Mouse (Mus musculus) heart, embryonic 14.5 days (tissue): ENCODE data around the gene Vars2. TPM values are rescaled to one million over a fixed set of nuclear protein-coding genes. Genes with fewer than 3 reads are reported as not detected.

ENCODE experiments used
- ATAC-seq: fragments of 200-750 bp; cut with Nextera tagmentation; 2 replicates; pipeline ENCODE4 v1.8.0; 2017; ENCODE audit warnings: low read depth, moderate TSS enrichment; ENCODE audit not compliant: insufficient number of reproducible peaks, insufficient read depth, low FRiP score
- H3K27ac ChIP-seq, 2 experiments: fragments of 200-500 bp in 1 of 2; fragments of 300-500 bp in 1 of 2; sonication (generic) in 1 of 2; replicated peaks in 1 of 2; 2 replicates each; pipeline ENCODE4 v1.5.1; 2012 to 2014; ENCODE audit warnings: low read depth in 2 of 2, low read length in 2 of 2, control low read depth in 1 of 2, mild to moderate bottlenecking in 1 of 2, mixed read lengths in 1 of 2; ENCODE audit not compliant: control insufficient read depth in 1 of 2, insufficient read depth in 1 of 2
- H3K27me3 ChIP-seq: fragments of 300-500 bp; sonication (generic); 2 replicates; pipeline ENCODE4 v1.6.1; 2014; ENCODE audit warnings: mild to moderate bottlenecking, low read length, control low read depth; ENCODE audit not compliant: control insufficient read depth, insufficient read depth
- H3K36me3 ChIP-seq: fragments of 300-500 bp; sonication (generic); 2 replicates; pipeline ENCODE4 v1.6.1; 2014; ENCODE audit warnings: mild to moderate bottlenecking, control low read depth, low read length, mixed read lengths; ENCODE audit not compliant: control insufficient read depth, insufficient read depth
- H3K4me1 ChIP-seq, 2 experiments: fragments of 200-500 bp in 1 of 2; fragments of 300-500 bp in 1 of 2; sonication (generic) in 1 of 2; 2 replicates each; pipeline ENCODE4 v1.6.1; 2012 to 2014; ENCODE audit warnings: low read length in 2 of 2, control low read depth in 1 of 2, mixed read lengths in 1 of 2; ENCODE audit not compliant: control insufficient read depth in 2 of 2, insufficient read depth in 2 of 2
- H3K4me2 ChIP-seq: fragments of 300-500 bp; sonication (generic); 2 replicates; pipeline ENCODE4 v1.6.1; 2014; ENCODE audit warnings: mild to moderate bottlenecking, low read length
- H3K4me3 ChIP-seq, 2 experiments: fragments of 200-500 bp in 1 of 2; fragments of 300-500 bp in 1 of 2; sonication (generic) in 1 of 2; 2 replicates each; pipeline ENCODE4 v1.5.1; 2012 to 2014; ENCODE audit warnings: low read length in 2 of 2, mild to moderate bottlenecking in 2 of 2, control low read depth in 1 of 2, low read depth in 1 of 2, moderate library complexity in 1 of 2; ENCODE audit not compliant: control insufficient read depth in 1 of 2, insufficient read depth in 1 of 2
- H3K9ac ChIP-seq: fragments of 300-500 bp; sonication (generic); 2 replicates; pipeline ENCODE4 v1.6.1; 2014; ENCODE audit warnings: mild to moderate bottlenecking, low read length
- H3K9me3 ChIP-seq: fragments of 300-500 bp; sonication (generic); 2 replicates; pipeline ENCODE4 v1.6.1; 2016; ENCODE audit warnings: low read length, control low read depth; ENCODE audit not compliant: control insufficient read depth
- WGBS: fragments of 180-500 bp; shearing (Covaris S2); extraction: QIAGEN DNeasy Blood & Tissue Kit; methylation state at CpG from one replicate; pipeline ENCODE4 v1.1.7; 2014; 5-methylcytosine and 5-hydroxymethylcytosine counted together
- polyA plus RNA-seq: library from polyadenylated mRNA; unstranded; fragments of >200 nt; fragmentation: Nextera tagmentation; extraction: Ambion mirVana; gene quantifications from 2 replicates; pipeline ENCODE4 v1.2.1, GENCODE M21; 2014

Vars2 gene
- polyA plus RNA-seq, 1 experiment from 2014 or later = 10.8 TPM

DNA sequence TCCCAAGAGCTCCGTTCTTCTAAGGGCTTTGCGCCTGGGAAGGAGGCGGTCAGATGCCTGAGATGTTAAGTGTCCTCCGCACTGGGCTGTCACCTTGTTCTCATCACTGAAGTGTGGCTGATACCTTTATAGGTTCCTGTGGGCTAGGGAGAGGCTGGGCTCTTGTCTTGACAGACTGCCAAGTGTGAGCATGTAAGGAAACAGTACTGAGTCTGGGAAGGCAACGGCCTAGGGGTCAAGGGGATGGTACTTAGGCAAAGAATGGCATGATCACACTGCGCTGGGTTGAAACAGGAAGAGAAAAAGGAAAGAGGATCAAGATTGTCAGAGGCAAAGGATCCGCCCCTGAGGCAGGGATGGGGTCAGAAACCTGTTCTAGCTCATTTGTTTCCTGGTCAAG, 40.9 kb downstream of the Vars2 start, which contains the start of gene Gm9573:
TSS of gene Gm9573 (minus strand) at position 101 of the 400 bp plus-strand sequence.
- no peak within 1 kb of the TSS for H3K4me3 ChIP-seq
- H3K4me2 ChIP-seq = no peak within 1 kb of the TSS
- ATAC-seq = no peak
- H3K36me3 ChIP-seq = no peaks in the 10 kb centered on the region
- H3K9ac ChIP-seq = no peak within 1 kb of the TSS
- no peaks in the 10 kb centered on the region for H3K27me3 ChIP-seq
- 57% methylated on average over 7 of the region's 7 CpGs for WGBS
- no peaks in the 10 kb centered on the region for H3K9me3 ChIP-seq
- no peaks in the 10 kb centered on the region for H3K4me1 ChIP-seq
- no peak within 1 kb of the TSS for H3K27ac ChIP-seq

DNA sequence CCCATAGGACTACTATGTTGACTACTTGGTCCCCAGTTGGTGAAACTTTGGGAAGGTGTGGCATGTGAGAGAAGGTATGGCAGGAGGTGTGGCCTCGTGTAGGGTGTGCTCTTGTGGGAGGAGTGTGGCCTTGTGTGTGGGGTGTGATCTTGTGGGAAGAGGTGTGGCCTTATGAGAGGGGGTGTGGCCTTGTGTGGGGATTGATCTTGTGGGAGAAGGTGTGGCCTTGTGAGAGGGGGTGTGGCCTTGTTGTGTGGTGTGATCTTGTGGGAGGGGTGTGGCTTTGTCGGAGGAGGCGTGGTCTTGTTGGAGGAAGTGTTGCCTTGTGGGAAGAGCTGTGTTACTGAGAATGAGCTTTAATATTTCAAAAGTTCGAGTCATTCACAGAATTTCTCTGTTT, 50.3 kb downstream of the Vars2 start:
- Histone ChIP-seq H3K9ac (no peak overlapping the region), H3K27ac (no peak overlapping the region), H3K4me1 (no peaks in the 10 kb centered on the region), H3K4me2 (no peak overlapping the region), H3K36me3 (no peaks in the 10 kb centered on the region), H3K27me3 (no peaks in the 10 kb centered on the region), H3K9me3 (no peaks in the 10 kb centered on the region), H3K4me3 (no peak overlapping the region)
- 57% methylated on average over 4 of the region's 4 CpGs for WGBS
- no peak for ATAC-seq

Other genes with a start within 250 kb of the Vars2 start
- 0.09 and 0.22 TPM in 2 replicates for gene H2-Q6, start 242.7 kb downstream of the Vars2 start, polyA plus RNA-seq
- gene H2-Q7, start 228.4 kb downstream of the Vars2 start, polyA plus RNA-seq = 0.47 and 0.89 TPM in 2 replicates
- gene H2-Q10, start 197.5 kb downstream of the Vars2 start, polyA plus RNA-seq = 0.09 and 0.14 TPM in 2 replicates
- not detected in 2 replicates for gene Pou5f1, start 161.6 kb downstream of the Vars2 start, polyA plus RNA-seq
- gene Tcf19, start 150.8 kb downstream of the Vars2 start, polyA plus RNA-seq = 52.8 and 55.9 TPM in 2 replicates
- gene Cchcr1, start 150.5 kb downstream of the Vars2 start, polyA plus RNA-seq = 10.2 and 10.4 TPM in 2 replicates
- 0.66 TPM in 1 of 2 replicates, not detected in the other for gene Psors1c2, start 134.4 kb downstream of the Vars2 start, polyA plus RNA-seq
- 0.50 and 0.57 TPM in 2 replicates for gene Cdsn, start 115.5 kb downstream of the Vars2 start, polyA plus RNA-seq
- not detected in 2 replicates for gene 2300002M23Rik, start 100.1 kb downstream of the Vars2 start, polyA plus RNA-seq
- not detected in 2 replicates for gene Sfta2, start 66.0 kb downstream of the Vars2 start, polyA plus RNA-seq
- gene Gm9573, start 41.0 kb downstream of the Vars2 start, polyA plus RNA-seq = not detected in 2 replicates
- gene Mucl3, start 23.9 kb downstream of the Vars2 start, polyA plus RNA-seq = 0.09 TPM in 1 of 2 replicates, not detected in the other
- 21.9 and 23.8 TPM in 2 replicates for gene Gtf2h4, start 6.1 kb upstream of the Vars2 start, polyA plus RNA-seq
- gene Ddr1, start 37.0 kb upstream of the Vars2 start, polyA plus RNA-seq = 75.7 and 75.8 TPM in 2 replicates
- 20.8 and 27.3 TPM in 2 replicates for gene Ier3, start 154.1 kb upstream of the Vars2 start, polyA plus RNA-seq
- 86.8 and 93.7 TPM in 2 replicates for gene Flot1, start 155.6 kb upstream of the Vars2 start, polyA plus RNA-seq
- 673 and 698 TPM in 2 replicates for gene Tubb5, start 170.7 kb upstream of the Vars2 start, polyA plus RNA-seq
- gene Mdc1, start 173.9 kb upstream of the Vars2 start, polyA plus RNA-seq = 15.3 and 16.1 TPM in 2 replicates
- 44.0 and 44.9 TPM in 2 replicates for gene Nrm, start 193.7 kb upstream of the Vars2 start, polyA plus RNA-seq
- gene Ppp1r18, start 198.0 kb upstream of the Vars2 start, polyA plus RNA-seq = 17.3 and 19.4 TPM in 2 replicates
- 18.6 and 22.0 TPM in 2 replicates for gene Dhx16, start 212.2 kb upstream of the Vars2 start, polyA plus RNA-seq
- 28.7 and 28.9 TPM in 2 replicates for gene 2310061I04Rik, start 229.8 kb upstream of the Vars2 start, polyA plus RNA-seq
- 52.5 and 53.1 TPM in 2 replicates for gene Atat1, start 242.5 kb upstream of the Vars2 start, polyA plus RNA-seq
- 65.8 and 67.0 TPM in 2 replicates for gene Mrps18b, start 248.8 kb upstream of the Vars2 start, polyA plus RNA-seq
- 21.8 and 23.6 TPM in 2 replicates for gene Ppp1r10, start 248.8 kb upstream of the Vars2 start, polyA plus RNA-seq